Mouse (Mus musculus) testis, postnatal 10 days (tissue): ENCODE results near the gene 4930562C15Rik.

Experiments used
- DNase-seq: peaks from one replicate; pipeline ENCODE4 v3.0.0; 2021; ENCODE audit warnings: low spot score

Gene 4930562C15Rik

GRCm38 (mm10) chr16:4862863-4863483, 27.8 kb downstream of the 4930562C15Rik start:
- DNase-seq, result peak; percentile 81

GRCm38 (mm10) chr16:4863742-4864141, 28.5 kb downstream of the 4930562C15Rik start:
- DNase-seq, result no peak

- no peak for DNase-seq
These were observed 31.0 kb downstream of the 4930562C15Rik start for GRCm38 (mm10) chr16:4866101-4866695.

GRCm38 (mm10) chr16:4870490-4870889, 35.3 kb downstream of the 4930562C15Rik start:
- DNase-seq, result no peak

- no peak for DNase-seq
These were observed 36.7 kb downstream of the 4930562C15Rik start for GRCm38 (mm10) chr16:4871926-4872325.

GRCm38 (mm10) chr16:4875198-4876032, 40.2 kb downstream of the 4930562C15Rik start:
- peak; percentile 69 for DNase-seq

- DNase-seq, result peak; percentile 89
These were observed 40.9 kb downstream of the 4930562C15Rik start for GRCm38 (mm10) chr16:4876033-4876680.

- DNase-seq, result no peak
These were observed 42.0 kb downstream of the 4930562C15Rik start for GRCm38 (mm10) chr16:4877195-4877594.

- DNase-seq, result no peak
These were observed 42.5 kb downstream of the 4930562C15Rik start for GRCm38 (mm10) chr16:4877701-4878100.

- DNase-seq, result no peak
These were observed 43.1 kb downstream of the 4930562C15Rik start for GRCm38 (mm10) chr16:4878192-4878885.

GRCm38 (mm10) chr16:4879101-4879707, 44.0 kb downstream of the 4930562C15Rik start:
- peak; percentile 72 for DNase-seq

GRCm38 (mm10) chr16:4879708-4880124, 44.5 kb downstream of the 4930562C15Rik start:
- DNase-seq, result peak; percentile 90

GRCm38 (mm10) chr16:4880136-4880825, 45.1 kb downstream of the 4930562C15Rik start, which contains the start of gene Ubald1:
Ubald1 (minus strand) TSS chr16:4880315.
- peak; percentile 99 for DNase-seq

- DNase-seq, result no peak
These were observed 46.5 kb downstream of the 4930562C15Rik start for GRCm38 (mm10) chr16:4881400-4882351.

GRCm38 (mm10) chr16:4884930-4885329, 49.7 kb downstream of the 4930562C15Rik start:
- no peak for DNase-seq

GRCm38 (mm10) chr16:4885760-4886689, 50.8 kb downstream of the 4930562C15Rik start, which contains the start of gene Mgrn1:
Mgrn1 (plus strand) TSS chr16:4886249.
- DNase-seq, result peak; percentile 91

- no peak for DNase-seq
These were observed 51.4 kb downstream of the 4930562C15Rik start for GRCm38 (mm10) chr16:4886690-4887020.

GRCm38 (mm10) chr16:4890201-4890709, 55.0 kb downstream of the 4930562C15Rik start:
- no peak for DNase-seq
